Comparison of ENCODE assay signal across 8 mouse cellular contexts in genomic region chr10:56114951-56115635, GRCm38 (mm10). TPM values are rescaled to one million over a fixed set of nuclear protein-coding genes. Genes with fewer than 3 reads are reported as not detected.
DNase-seq lines count a peak whose midpoint lies in the region; ATAC-seq lines count a peak whose summit lies in the region.

No protein-coding gene starts in this region.

- H3K4me1 ChIP-seq in hindbrain, embryonic 15.5 days (replicated peaks): peaks cover 11% of the 10 kb centered on the region

- H3K4me2 ChIP-seq in hindbrain, embryonic 15.5 days: peak overlapping the region; percentile 87

- peak overlapping the region; percentile 61 for H3K4me3 ChIP-seq in hindbrain, embryonic 15.5 days

- WGBS in hindbrain, embryonic 15.5 days: under 1% methylated on average over 50 of the region's 50 CpGs

- H3K9ac ChIP-seq in hindbrain, embryonic 15.5 days: peak overlapping the region; percentile 69

- no peaks in the 10 kb centered on the region for H3K9me3 ChIP-seq in hindbrain, embryonic 15.5 days

- no peaks in the 10 kb centered on the region for H3K27me3 ChIP-seq in hindbrain, embryonic 15.5 days

- no peaks in the 10 kb centered on the region for H3K36me3 ChIP-seq in hindbrain, embryonic 15.5 days

- ATAC-seq in hindbrain, embryonic 15.5 days (ENCODE audit: low FRiP score, low read depth): peak; percentile 95

- peak; percentile 91 for DNase-seq in R1 (ENCODE audit: low read depth, low spot score)
- peak; percentile 73 for DNase-seq in cerebellum, postnatal 36 days
- peak; percentile 45 for DNase-seq in gastrocnemius, adult 18-20 months (ENCODE audit: low spot score)
- peak; percentile 69 to 76 for DNase-seq in layer of hippocampus, postnatal 36 days
- peak; percentile 54 for DNase-seq in lung, postnatal 14 days
- DNase-seq in ovary, postnatal 14 days (ENCODE audit: low spot score): peak; percentile 39
- DNase-seq in thymus, postnatal 10 days (ENCODE audit: low spot score in 2 of 2): peak; percentile 58 to 67

- peak overlapping the region; percentile 89 for H3K27ac ChIP-seq in hindbrain, embryonic 15.5 days (replicated peaks)

RNA-seq across cellular contexts. Expression of gene Msl3l2, which starts 8.4 kb away (rescaled TPM):
- 1 to 10 TPM in 1 of 2 experiments, under 1 TPM in 1; 0.80 to 1.2 TPM for total RNA-seq in gastrocnemius, adult 18-20 months (2021)
- 13.0 and 14.2 TPM in 2 replicates for polyA plus RNA-seq in hindbrain, embryonic 15.5 days (2015; fragmentation: Nextera tagmentation; extraction: Ambion mirVana)
- total RNA-seq in layer of hippocampus, postnatal 36 days (2021): 10 to 100 TPM; 17.6 to 18.1 TPM

Comparison
In these comparisons a context has a peak if more than half of its experiments do, and no peak if none do; other contexts are left out.
1. Peak in every context shown above with its lines: DNase-seq, ATAC-seq, H3K4me3 ChIP-seq and H3K27ac ChIP-seq.
2. DNase-seq: peak in every context shown above with its lines; median percentile 91 in R1; 73 in cerebellum, postnatal 36 days; 72 in layer of hippocampus, postnatal 36 days; 62 in thymus, postnatal 10 days; 54 in lung, postnatal 14 days; 45 in gastrocnemius, adult 18-20 months; 39 in ovary, postnatal 14 days.
3. RNA of gene Msl3l2, which starts 8.4 kb away (total RNA-seq): 17.6 to 18.1 TPM in layer of hippocampus, postnatal 36 days; 0.80 to 1.2 TPM in gastrocnemius, adult 18-20 months; every median in the first group is over 4 times any median in the second.